Mouse (Mus musculus): ENCODE data around the gene Ddx20. TPM values are rescaled to one million over a fixed set of nuclear protein-coding genes. Genes with fewer than 3 reads are reported as not detected.

Gene Ddx20
- polyA plus RNA-seq, 1 experiment from 2014 or later, result 39.3 TPM

- no peaks in the 10 kb centered on the region for H3K27me3 ChIP-seq (ENCODE audit: insufficient read depth, low read length)
- H3K27ac ChIP-seq (ENCODE audit: low read length), result no peak overlapping the region
- no peaks in the 10 kb centered on the region for H3K9me3 ChIP-seq (ENCODE audit: low read length)
- no peak overlapping the region for H3K9ac ChIP-seq (replicated peaks; ENCODE audit: low read length)
- no peak overlapping the region for H3K4me3 ChIP-seq (ENCODE audit: low read length)
- no peak overlapping the region for H3K4me2 ChIP-seq (replicated peaks; ENCODE audit: low read depth, low read length)
- H3K4me1 ChIP-seq (ENCODE audit: insufficient read depth, low read length), result no peaks in the 10 kb centered on the region
- peak; percentile 77 for ATAC-seq (ENCODE audit: low FRiP score, low TSS enrichment)
- WGBS, result 20% methylated on average over 7 of the region's 7 CpGs
- H3K36me3 ChIP-seq (ENCODE audit: insufficient read depth, low read length), result peaks cover 15% of the 10 kb centered on the region
These were observed 12.7 kb downstream of the Ddx20 start for GRCm38 (mm10) chr3:105674595-105675218.

GRCm38 (mm10) chr3:105670801-105671200 is 16.6 kb downstream of the Ddx20 start:
- Histone ChIP-seq H3K4me3 (ENCODE audit: low read length) (no peak overlapping the region), H3K27ac (ENCODE audit: low read length) (no peak overlapping the region), H3K4me1 (ENCODE audit: insufficient read depth, low read length) (no peaks in the 10 kb centered on the region), H3K9ac (replicated peaks; ENCODE audit: low read length) (no peak overlapping the region), H3K27me3 (ENCODE audit: insufficient read depth, low read length) (no peaks in the 10 kb centered on the region), H3K36me3 (ENCODE audit: insufficient read depth, low read length) (no peaks in the 10 kb centered on the region), H3K9me3 (ENCODE audit: low read length) (no peaks in the 10 kb centered on the region), H3K4me2 (replicated peaks; ENCODE audit: low read depth, low read length) (no peak overlapping the region)
- no peak for ATAC-seq (ENCODE audit: low FRiP score, low TSS enrichment)
- 86% methylated on average over 1 of the region's 1 CpGs for WGBS

- Histone ChIP-seq H3K27ac (ENCODE audit: low read length) (no peak overlapping the region), H3K9me3 (ENCODE audit: low read length) (no peaks in the 10 kb centered on the region), H3K4me3 (ENCODE audit: low read length) (no peak overlapping the region), H3K27me3 (ENCODE audit: insufficient read depth, low read length) (no peaks in the 10 kb centered on the region), H3K4me1 (ENCODE audit: insufficient read depth, low read length) (no peaks in the 10 kb centered on the region), H3K4me2 (replicated peaks; ENCODE audit: low read depth, low read length) (no peak overlapping the region), H3K9ac (replicated peaks; ENCODE audit: low read length) (no peak overlapping the region), H3K36me3 (ENCODE audit: insufficient read depth, low read length) (no peaks in the 10 kb centered on the region)
- ATAC-seq (ENCODE audit: low FRiP score, low TSS enrichment), result no peak
- WGBS, result 78% methylated on average over 3 of the region's 3 CpGs
These were observed 17.6 kb downstream of the Ddx20 start for GRCm38 (mm10) chr3:105669776-105670175.

- no peak overlapping the region for H3K27ac ChIP-seq (ENCODE audit: low read length)
- H3K4me3 ChIP-seq (ENCODE audit: low read length), result no peak overlapping the region
- no peaks in the 10 kb centered on the region for H3K4me1 ChIP-seq (ENCODE audit: insufficient read depth, low read length)
- no peak for ATAC-seq (ENCODE audit: low FRiP score, low TSS enrichment)
- no peak overlapping the region for H3K4me2 ChIP-seq (replicated peaks; ENCODE audit: low read depth, low read length)
- H3K9me3 ChIP-seq (ENCODE audit: low read length), result no peaks in the 10 kb centered on the region
- no peaks in the 10 kb centered on the region for H3K27me3 ChIP-seq (ENCODE audit: insufficient read depth, low read length)
- H3K9ac ChIP-seq (replicated peaks; ENCODE audit: low read length), result no peak overlapping the region
- 51% methylated on average over 9 of the region's 9 CpGs for WGBS
- no peaks in the 10 kb centered on the region for H3K36me3 ChIP-seq (ENCODE audit: insufficient read depth, low read length)
These were observed 19.2 kb downstream of the Ddx20 start for GRCm38 (mm10) chr3:105668161-105668560.

GRCm38 (mm10) chr3:105666996-105667523 is 20.3 kb downstream of the Ddx20 start:
- no peak for ATAC-seq (ENCODE audit: low FRiP score, low TSS enrichment)
- Histone ChIP-seq H3K27me3 (ENCODE audit: insufficient read depth, low read length) (no peaks in the 10 kb centered on the region), H3K4me3 (ENCODE audit: low read length) (no peak overlapping the region), H3K27ac (ENCODE audit: low read length) (no peak overlapping the region), H3K36me3 (ENCODE audit: insufficient read depth, low read length) (no peaks in the 10 kb centered on the region), H3K9ac (replicated peaks; ENCODE audit: low read length) (no peak overlapping the region), H3K4me1 (ENCODE audit: insufficient read depth, low read length) (no peaks in the 10 kb centered on the region), H3K9me3 (ENCODE audit: low read length) (no peaks in the 10 kb centered on the region), H3K4me2 (replicated peaks; ENCODE audit: low read depth, low read length) (no peak overlapping the region)
- WGBS, result 47% methylated on average over 4 of the region's 4 CpGs

- no peak overlapping the region for H3K4me2 ChIP-seq (replicated peaks; ENCODE audit: low read depth, low read length)
- no peaks in the 10 kb centered on the region for H3K9me3 ChIP-seq (ENCODE audit: low read length)
- no peaks in the 10 kb centered on the region for H3K36me3 ChIP-seq (ENCODE audit: insufficient read depth, low read length)
- H3K4me1 ChIP-seq (ENCODE audit: insufficient read depth, low read length), result no peaks in the 10 kb centered on the region
- no peak overlapping the region for H3K4me3 ChIP-seq (ENCODE audit: low read length)
- no peaks in the 10 kb centered on the region for H3K27me3 ChIP-seq (ENCODE audit: insufficient read depth, low read length)
- H3K9ac ChIP-seq (replicated peaks; ENCODE audit: low read length), result no peak overlapping the region
- H3K27ac ChIP-seq (ENCODE audit: low read length), result no peak overlapping the region
- no peak for ATAC-seq (ENCODE audit: low FRiP score, low TSS enrichment)
- WGBS, result 87% methylated on average over 9 of the region's 9 CpGs
These were observed 22.1 kb downstream of the Ddx20 start for GRCm38 (mm10) chr3:105665105-105665765.

GRCm38 (mm10) chr3:105663043-105663442 is 24.3 kb downstream of the Ddx20 start:
- WGBS, result 79% methylated on average over 8 of the region's 8 CpGs
- Histone ChIP-seq H3K4me2 (replicated peaks; ENCODE audit: low read depth, low read length) (no peak overlapping the region), H3K27ac (ENCODE audit: low read length) (no peak overlapping the region), H3K9ac (replicated peaks; ENCODE audit: low read length) (no peak overlapping the region), H3K4me3 (ENCODE audit: low read length) (no peak overlapping the region), H3K27me3 (ENCODE audit: insufficient read depth, low read length) (no peaks in the 10 kb centered on the region), H3K9me3 (ENCODE audit: low read length) (no peaks in the 10 kb centered on the region), H3K36me3 (ENCODE audit: insufficient read depth, low read length) (no peaks in the 10 kb centered on the region), H3K4me1 (ENCODE audit: insufficient read depth, low read length) (no peaks in the 10 kb centered on the region)
- no peak for ATAC-seq (ENCODE audit: low FRiP score, low TSS enrichment)

GRCm38 (mm10) chr3:105660530-105660929 is 26.8 kb downstream of the Ddx20 start:
- H3K36me3 ChIP-seq (ENCODE audit: insufficient read depth, low read length), result no peaks in the 10 kb centered on the region
- H3K9me3 ChIP-seq (ENCODE audit: low read length), result no peaks in the 10 kb centered on the region
- WGBS, result 68% methylated on average over 2 of the region's 2 CpGs
- H3K9ac ChIP-seq (replicated peaks; ENCODE audit: low read length), result no peak overlapping the region
- no peak overlapping the region for H3K27ac ChIP-seq (ENCODE audit: low read length)
- no peak overlapping the region for H3K4me3 ChIP-seq (ENCODE audit: low read length)
- H3K4me1 ChIP-seq (ENCODE audit: insufficient read depth, low read length), result no peaks in the 10 kb centered on the region
- no peak overlapping the region for H3K4me2 ChIP-seq (replicated peaks; ENCODE audit: low read depth, low read length)
- no peaks in the 10 kb centered on the region for H3K27me3 ChIP-seq (ENCODE audit: insufficient read depth, low read length)
- ATAC-seq (ENCODE audit: low FRiP score, low TSS enrichment), result no peak

- no peaks in the 10 kb centered on the region for H3K4me1 ChIP-seq (ENCODE audit: insufficient read depth, low read length)
- H3K9me3 ChIP-seq (ENCODE audit: low read length), result no peaks in the 10 kb centered on the region
- H3K27me3 ChIP-seq (ENCODE audit: insufficient read depth, low read length), result no peaks in the 10 kb centered on the region
- 94% methylated on average over 11 of the region's 11 CpGs for WGBS
- no peak overlapping the region for H3K4me2 ChIP-seq (replicated peaks; ENCODE audit: low read depth, low read length)
- H3K27ac ChIP-seq (ENCODE audit: low read length), result no peak overlapping the region
- no peak overlapping the region for H3K9ac ChIP-seq (replicated peaks; ENCODE audit: low read length)
- no peak for ATAC-seq (ENCODE audit: low FRiP score, low TSS enrichment)
- H3K36me3 ChIP-seq (ENCODE audit: insufficient read depth, low read length), result no peaks in the 10 kb centered on the region
- no peak overlapping the region for H3K4me3 ChIP-seq (ENCODE audit: low read length)
These were observed 32.3 kb downstream of the Ddx20 start for GRCm38 (mm10) chr3:105655031-105655585.
